Mouse (Mus musculus) liver, embryonic 16.5 days (tissue): ENCODE data around the gene Prss21. TPM values are rescaled to one million over a fixed set of nuclear protein-coding genes. Genes with fewer than 3 reads are reported as not detected.

ENCODE experiments used
- ATAC-seq: fragments of 200-750 bp; cut with Nextera tagmentation; 2 replicates; pipeline ENCODE4 v1.8.0; 2017; ENCODE audit warnings: low read depth, mild to moderate bottlenecking, moderate number of reproducible peaks, moderate library complexity
- H3K27ac ChIP-seq: fragments of 300-500 bp; sonication (generic); 2 replicates; pipeline ENCODE4 v1.5.1; 2014; ENCODE audit warnings: mild to moderate bottlenecking, low read length
- H3K27me3 ChIP-seq: fragments of 300-500 bp; sonication (generic); 2 replicates; pipeline ENCODE4 v1.6.1; 2014; ENCODE audit warnings: low read depth, low read length, mixed read lengths; ENCODE audit not compliant: control insufficient read depth, insufficient read depth
- H3K36me3 ChIP-seq: fragments of 300-500 bp; sonication (generic); 2 replicates; pipeline ENCODE4 v1.6.1; 2014; ENCODE audit warnings: mild to moderate bottlenecking; ENCODE audit not compliant: control insufficient read depth, insufficient read depth
- H3K4me1 ChIP-seq: fragments of 300-500 bp; sonication (generic); 2 replicates; pipeline ENCODE4 v1.6.1; 2014; ENCODE audit warnings: low read depth, low read length, mixed read lengths; ENCODE audit not compliant: control insufficient read depth
- H3K4me2 ChIP-seq: fragments of 300-500 bp; sonication (generic); 2 replicates; pipeline ENCODE4 v1.6.1; 2014; ENCODE audit warnings: low read depth, low read length, mixed read lengths
- H3K4me3 ChIP-seq: fragments of 300-500 bp; sonication (generic); 2 replicates; pipeline ENCODE4 v1.5.1; 2014; ENCODE audit warnings: low read depth, mild to moderate bottlenecking, low read length
- H3K9ac ChIP-seq: fragments of 300-500 bp; sonication (generic); 2 replicates; pipeline ENCODE4 v1.6.1; 2014; ENCODE audit warnings: low read depth, low read length
- H3K9me3 ChIP-seq: fragments of 300-500 bp; sonication (generic); replicated peaks from 2 replicates; pipeline ENCODE4 v1.6.1; 2016; ENCODE audit warnings: low read length; ENCODE audit not compliant: control insufficient read depth
- WGBS: fragments of 180-500 bp; shearing (Covaris S2); extraction: QIAGEN DNeasy Blood & Tissue Kit; methylation state at CpG from one replicate; pipeline ENCODE4 v1.1.7; 2014; ENCODE audit not compliant: insufficient replicate concordance; 5-methylcytosine and 5-hydroxymethylcytosine counted together
- polyA plus RNA-seq: library from polyadenylated mRNA; unstranded; fragments of >200 nt; fragmentation: Nextera tagmentation; extraction: Ambion mirVana; gene quantifications from 2 replicates; pipeline ENCODE4 v1.2.1, GENCODE M21; 2015

Gene Prss21
- polyA plus RNA-seq, 1 experiment from 2014 or later, result not detected

GRCm38 (mm10) chr17:23853292-23853691 is 14.6 kb upstream of the Prss21 start:
- H3K4me3 ChIP-seq, result no peak overlapping the region
- no peak for ATAC-seq
- no peaks in the 10 kb centered on the region for H3K27me3 ChIP-seq
- H3K9me3 ChIP-seq, result no peaks in the 10 kb centered on the region
- 22% methylated on average over 5 of the region's 5 CpGs for WGBS
- H3K4me1 ChIP-seq, result no peaks in the 10 kb centered on the region
- no peak overlapping the region for H3K9ac ChIP-seq
- no peak overlapping the region for H3K4me2 ChIP-seq
- no peaks in the 10 kb centered on the region for H3K36me3 ChIP-seq
- H3K27ac ChIP-seq, result no peak overlapping the region

- H3K4me3 ChIP-seq, result no peak overlapping the region
- no peak overlapping the region for H3K4me2 ChIP-seq
- no peak overlapping the region for H3K9ac ChIP-seq
- no peaks in the 10 kb centered on the region for H3K27me3 ChIP-seq
- WGBS, result 77% methylated on average over 10 of the region's 10 CpGs
- no peaks in the 10 kb centered on the region for H3K9me3 ChIP-seq
- no peaks in the 10 kb centered on the region for H3K36me3 ChIP-seq
- no peak for ATAC-seq
- no peaks in the 10 kb centered on the region for H3K4me1 ChIP-seq
- no peak overlapping the region for H3K27ac ChIP-seq
Measured at GRCm38 (mm10) chr17:23854229-23854765, 13.6 kb upstream of the Prss21 start.

- no peak for ATAC-seq
- Histone ChIP-seq H3K27me3 (no peaks in the 10 kb centered on the region), H3K4me1 (no peaks in the 10 kb centered on the region), H3K9me3 (no peaks in the 10 kb centered on the region), H3K4me3 (no peak overlapping the region), H3K27ac (no peak overlapping the region), H3K9ac (no peak overlapping the region), H3K36me3 (no peaks in the 10 kb centered on the region), H3K4me2 (no peak overlapping the region)
- WGBS, result 74% methylated on average over 6 of the region's 6 CpGs
Measured at GRCm38 (mm10) chr17:23857193-23857592, 10.7 kb upstream of the Prss21 start.

- ATAC-seq, result peak; percentile 69
- H3K4me2 ChIP-seq, result no peak overlapping the region
- no peak overlapping the region for H3K27ac ChIP-seq
- H3K4me3 ChIP-seq, result no peak overlapping the region
- H3K36me3 ChIP-seq, result no peaks in the 10 kb centered on the region
- no peaks in the 10 kb centered on the region for H3K9me3 ChIP-seq
- no peaks in the 10 kb centered on the region for H3K4me1 ChIP-seq
- no peak overlapping the region for H3K9ac ChIP-seq
- whole genome bisulfite sequencing, result 69% methylated on average over 2 of the region's 2 CpGs
- no peaks in the 10 kb centered on the region for H3K27me3 ChIP-seq
Measured at GRCm38 (mm10) chr17:23857913-23858312, 9.9 kb upstream of the Prss21 start.

- H3K4me3 ChIP-seq, result no peak overlapping the region
- no peak for ATAC-seq
- no peak overlapping the region for H3K4me2 ChIP-seq
- H3K4me1 ChIP-seq, result no peaks in the 10 kb centered on the region
- 63% methylated on average over 4 of the region's 4 CpGs for WGBS
- no peak overlapping the region for H3K9ac ChIP-seq
- H3K27me3 ChIP-seq, result no peaks in the 10 kb centered on the region
- no peaks in the 10 kb centered on the region for H3K9me3 ChIP-seq
- H3K27ac ChIP-seq, result no peak overlapping the region
- H3K36me3 ChIP-seq, result no peaks in the 10 kb centered on the region
Measured at GRCm38 (mm10) chr17:23862926-23863325, 4.9 kb upstream of the Prss21 start.

GRCm38 (mm10) chr17:23868513-23868912 is 657 bp downstream of the Prss21 start:
- no peaks in the 10 kb centered on the region for H3K4me1 ChIP-seq
- no peak overlapping the region for H3K4me3 ChIP-seq
- 68% methylated on average over 11 of the region's 11 CpGs for WGBS
- no peaks in the 10 kb centered on the region for H3K9me3 ChIP-seq
- no peaks in the 10 kb centered on the region for H3K36me3 ChIP-seq
- H3K9ac ChIP-seq, result no peak overlapping the region
- H3K4me2 ChIP-seq, result no peak overlapping the region
- no peak for ATAC-seq
- no peaks in the 10 kb centered on the region for H3K27me3 ChIP-seq
- no peak overlapping the region for H3K27ac ChIP-seq

- no peaks in the 10 kb centered on the region for H3K4me1 ChIP-seq
- no peaks in the 10 kb centered on the region for H3K9me3 ChIP-seq
- H3K27me3 ChIP-seq, result no peaks in the 10 kb centered on the region
- H3K36me3 ChIP-seq, result no peaks in the 10 kb centered on the region
- H3K27ac ChIP-seq, result no peak overlapping the region
- H3K4me2 ChIP-seq, result no peak overlapping the region
- no peak overlapping the region for H3K4me3 ChIP-seq
- H3K9ac ChIP-seq, result no peak overlapping the region
- WGBS, result 29% methylated on average over 8 of the region's 8 CpGs
- no peak for ATAC-seq
Measured at GRCm38 (mm10) chr17:23873884-23874856, 6.3 kb downstream of the Prss21 start.

- Histone ChIP-seq H3K4me2 (no peak overlapping the region), H3K27ac (no peak overlapping the region), H3K9ac (no peak overlapping the region), H3K36me3 (no peaks in the 10 kb centered on the region), H3K4me1 (no peaks in the 10 kb centered on the region), H3K9me3 (no peaks in the 10 kb centered on the region), H3K27me3 (no peaks in the 10 kb centered on the region), H3K4me3 (no peak overlapping the region)
- WGBS, result 37% methylated on average over 3 of the region's 3 CpGs
- ATAC-seq, result no peak
Measured at GRCm38 (mm10) chr17:23876741-23877140, 8.9 kb downstream of the Prss21 start.

- Histone ChIP-seq H3K27ac (no peak overlapping the region), H3K9ac (no peak overlapping the region), H3K4me2 (no peak overlapping the region), H3K9me3 (no peaks in the 10 kb centered on the region), H3K4me1 (no peaks in the 10 kb centered on the region), H3K27me3 (no peaks in the 10 kb centered on the region), H3K36me3 (no peaks in the 10 kb centered on the region), H3K4me3 (no peak overlapping the region)
- WGBS, result 76% methylated on average over 2 of the region's 2 CpGs
- ATAC-seq, result no peak
Measured at GRCm38 (mm10) chr17:23877166-23877565, 9.3 kb downstream of the Prss21 start.
